Comparison of ENCODE assay signal across 8 mouse cellular contexts in genomic region chr7:127935028-127935722, GRCm38 (mm10). TPM values are rescaled to one million over a fixed set of nuclear protein-coding genes. Genes with fewer than 3 reads are reported as not detected.
DNase-seq lines count a peak whose midpoint lies in the region; ATAC-seq lines count a peak whose summit lies in the region.

No protein-coding gene starts in this region.

- DNase-seq in CD8-positive naive resting alpha-beta T cell, adult 2 months (ENCODE audit: low read depth in 2 of 2, low spot score in 2 of 2) = peak; percentile 92 to 93
- DNase-seq in c-Kit-negative CD71-positive TER-119-positive erythroid progenitor cells, embryonic 14.5 days (ENCODE audit: low read depth, low spot score) = peak; percentile 84
- DNase-seq in fibroblast of lung, adult 2 months (ENCODE audit: low read depth) = peak; percentile 86
- peak; percentile 97 for DNase-seq in kidney, postnatal 10 days
- DNase-seq in naive thymus-derived CD4-positive, alpha-beta T cell, adult 2 months (ENCODE audit: low read depth) = peak; percentile 96
- DNase-seq in splenic B cell, adult 2 months (ENCODE audit: low read depth, low spot score) = peak; percentile 97

- H3K4me3 ChIP-seq in heart, embryonic 14.5 days (ENCODE audit: control insufficient read depth in 1 of 2, insufficient read depth in 1 of 2, low read depth in 1 of 2, low read length in 2 of 2) = peak overlapping the region; percentile 56 to 60
- peak overlapping the region; percentile 76 for H3K4me3 ChIP-seq in liver, embryonic 12.5 days

- 7% methylated on average over 32 of the region's 32 CpGs for WGBS in heart, embryonic 14.5 days
- 7% methylated on average over 28 of the region's 32 CpGs for WGBS in liver, embryonic 12.5 days (ENCODE audit: insufficient replicate concordance)

- no peaks in the 10 kb centered on the region for H3K36me3 ChIP-seq in heart, embryonic 14.5 days (ENCODE audit: control insufficient read depth, insufficient read depth, low read length)
- H3K36me3 ChIP-seq in liver, embryonic 12.5 days = no peaks in the 10 kb centered on the region
- H3K36me3 ChIP-seq in splenic B cell, adult 2 months (ENCODE audit: control insufficient read depth, insufficient read depth, low read length, poor library complexity, severe bottlenecking) = no peaks in the 10 kb centered on the region

- no peaks in the 10 kb centered on the region for H3K9me3 ChIP-seq in heart, embryonic 14.5 days (ENCODE audit: control insufficient read depth, low read length)
- H3K9me3 ChIP-seq in liver, embryonic 12.5 days (replicated peaks) = no peaks in the 10 kb centered on the region

- peaks cover 2% of the 10 kb centered on the region; the same call in 1 of the 2 replicates for H3K27me3 ChIP-seq in heart, embryonic 14.5 days (ENCODE audit: control insufficient read depth, insufficient read depth, low read length)
- no peaks in the 10 kb centered on the region for H3K27me3 ChIP-seq in liver, embryonic 12.5 days (replicated peaks)
- no peaks in the 10 kb centered on the region for H3K27me3 ChIP-seq in splenic B cell, adult 2 months (ENCODE audit: control insufficient read depth, insufficient read depth, low read length, poor library complexity, severe bottlenecking)

- peak overlapping the region; percentile 77 for H3K4me2 ChIP-seq in heart, embryonic 14.5 days (ENCODE audit: low read length)
- peak overlapping the region; percentile 100 for H3K4me2 ChIP-seq in liver, embryonic 12.5 days

- H3K4me1 ChIP-seq in heart, embryonic 14.5 days (ENCODE audit: control insufficient read depth in 2 of 2, insufficient read depth in 2 of 2, low read length in 2 of 2) = peaks cover 13 to 14% of the 10 kb centered on the region in 2 experiments; a peak in 3 of 4 replicates
- peaks cover 45% of the 10 kb centered on the region for H3K4me1 ChIP-seq in liver, embryonic 12.5 days

- ATAC-seq in heart, embryonic 14.5 days (ENCODE audit: insufficient number of reproducible peaks, insufficient read depth, low FRiP score, low read depth) = peak; percentile 88
- ATAC-seq in liver, embryonic 12.5 days = peak; percentile 92

- H3K27ac ChIP-seq in heart, embryonic 14.5 days (replicated peaks in 1 of 2; ENCODE audit: control insufficient read depth in 1 of 2, insufficient read depth in 1 of 2, low read depth in 2 of 2, low read length in 2 of 2) = peak overlapping the region; percentile 41 to 65
- H3K27ac ChIP-seq in liver, embryonic 12.5 days = peak overlapping the region; percentile 69

- H3K9ac ChIP-seq in heart, embryonic 14.5 days (ENCODE audit: low read length) = peak overlapping the region; percentile 79
- peak overlapping the region; percentile 90 for H3K9ac ChIP-seq in liver, embryonic 12.5 days

RNA-seq across cellular contexts. Expression of gene Prss8, which starts 5.3 kb away (rescaled TPM):
- 0.23 and 0.62 TPM in 2 replicates for polyA plus RNA-seq in heart, embryonic 14.5 days (2014; fragmentation: Nextera tagmentation; extraction: Ambion mirVana)
- polyA plus RNA-seq in liver, embryonic 12.5 days (2016; fragmentation: Nextera tagmentation; extraction: Ambion mirVana) = 4.0 and 4.4 TPM in 2 replicates

RNA-seq across cellular contexts. Expression of gene Prss36, which starts 11.3 kb away (rescaled TPM):
- polyA plus RNA-seq in heart, embryonic 14.5 days (2014; fragmentation: Nextera tagmentation; extraction: Ambion mirVana) = 9.2 and 10.1 TPM in 2 replicates
- polyA plus RNA-seq in liver, embryonic 12.5 days (2016; fragmentation: Nextera tagmentation; extraction: Ambion mirVana) = 3.9 and 5.1 TPM in 2 replicates

RNA-seq across cellular contexts. Expression of gene Kat8, which starts 22.9 kb away (rescaled TPM):
- polyA plus RNA-seq in heart, embryonic 14.5 days (2014; fragmentation: Nextera tagmentation; extraction: Ambion mirVana) = 28.3 and 28.7 TPM in 2 replicates
- polyA plus RNA-seq in liver, embryonic 12.5 days (2016; fragmentation: Nextera tagmentation; extraction: Ambion mirVana) = 29.5 and 31.0 TPM in 2 replicates

RNA-seq across cellular contexts. Expression of gene Bckdk, which starts 31.3 kb away (rescaled TPM):
- 167 and 178 TPM in 2 replicates for polyA plus RNA-seq in heart, embryonic 14.5 days (2014; fragmentation: Nextera tagmentation; extraction: Ambion mirVana)
- 81.3 and 82.2 TPM in 2 replicates for polyA plus RNA-seq in liver, embryonic 12.5 days (2016; fragmentation: Nextera tagmentation; extraction: Ambion mirVana)

RNA-seq across cellular contexts. Expression of gene Fus, which starts 32.1 kb away (rescaled TPM):
- 40.6 and 41.0 TPM in 2 replicates for polyA plus RNA-seq in heart, embryonic 14.5 days (2014; fragmentation: Nextera tagmentation; extraction: Ambion mirVana)
- polyA plus RNA-seq in liver, embryonic 12.5 days (2016; fragmentation: Nextera tagmentation; extraction: Ambion mirVana) = 217 and 225 TPM in 2 replicates

Comparison
In these comparisons a context has a peak if more than half of its experiments do, and no peak if none do; other contexts are left out.
1. Peak in every context shown above with its lines: DNase-seq, ATAC-seq, H3K4me3 ChIP-seq and H3K27ac ChIP-seq.